Mouse (Mus musculus) heart, postnatal 36 days (tissue): ENCODE data around the gene Stk24. TPM values are rescaled to one million over a fixed set of nuclear protein-coding genes. Genes with fewer than 3 reads are reported as not detected.
"Not testable (repeated sequence)": the region's sequence is repeated elsewhere in the genome, so short reads cannot be mapped to it uniquely, and the experiment has no call there.

Experiments
- DNase-seq, 2 experiments: peaks; one replicate each; pipeline ENCODE4 v3.0.0; 2021 to 2022
- intact Hi-C: fragments of 180-260 bp; cut with DNase I; formaldehyde crosslinking; loops from one replicate; pipeline ENCODE4 v1.15.1; 2025
- total RNA-seq, 2 experiments: library from RNA; stranded (reverse); gene quantifications; 2 replicates each; pipeline ENCODE4 v1.2.3; 2021

Stk24 gene
- total RNA-seq = 10 to 100 TPM; 61.8 to 69.5 TPM

- intact Hi-C loops = loop anchor here (2.0 to 5.0 kb wide), 4 partner anchors 31 to 97 kb away; no protein-coding TSS in a partner anchor
- DNase-seq = no peak
Observed at GRCm38 (mm10) chr14:121379827-121380145, at the start of gene Stk24. Gene Stk24, minus strand, starts transcription at chr14:121380011.

- intact Hi-C loops = no loop called here
- no peak for DNase-seq
Observed at GRCm38 (mm10) chr14:121428148-121428547, 48.3 kb upstream of the Stk24 start.

GRCm38 (mm10) chr14:121426743-121427142, 46.9 kb upstream of the Stk24 start:
- intact Hi-C loops = loop anchor here (2.0 kb wide), 1 partner anchor 148 kb away; no protein-coding TSS in a partner anchor
- DNase-seq = no peak

GRCm38 (mm10) chr14:121425004-121425793, 45.4 kb upstream of the Stk24 start:
- no peak for DNase-seq
- intact Hi-C loops = no loop called here

GRCm38 (mm10) chr14:121423341-121423751, 43.5 kb upstream of the Stk24 start:
- DNase-seq = peak; percentile 27 to 50
- intact Hi-C loops = loop anchor here (2.0 kb wide), 1 partner anchor 45 kb away; no protein-coding TSS in a partner anchor

- DNase-seq = peak; percentile 48 to 66
- intact Hi-C loops = loop anchor here (2.0 kb wide), 1 partner anchor 44 kb away; no protein-coding TSS in a partner anchor
Observed at GRCm38 (mm10) chr14:121422664-121423340, 43.0 kb upstream of the Stk24 start.

- no peak for DNase-seq
- intact Hi-C loops = loop anchor here (2.0 kb wide), 1 partner anchor 43 kb away; no protein-coding TSS in a partner anchor
Observed at GRCm38 (mm10) chr14:121422000-121422399, 42.2 kb upstream of the Stk24 start.

- intact Hi-C loops = no loop called here
- no peak for DNase-seq
Observed at GRCm38 (mm10) chr14:121417594-121417993, 37.8 kb upstream of the Stk24 start.

GRCm38 (mm10) chr14:121416626-121417319, 37.0 kb upstream of the Stk24 start:
- intact Hi-C loops = no loop called here
- no peak for DNase-seq

GRCm38 (mm10) chr14:121414635-121415241, 34.9 kb upstream of the Stk24 start:
- DNase-seq = no peak
- intact Hi-C loops = no loop called here

- intact Hi-C loops, DNase-seq: not testable (repeated sequence)
Observed at GRCm38 (mm10) chr14:121413726-121414125, 33.9 kb upstream of the Stk24 start.

- intact Hi-C loops = no loop called here
- no peak for DNase-seq
Observed at GRCm38 (mm10) chr14:121408944-121409343, 29.1 kb upstream of the Stk24 start.

- no peak for DNase-seq
- intact Hi-C loops = no loop called here
Observed at GRCm38 (mm10) chr14:121406943-121407342, 27.1 kb upstream of the Stk24 start.

GRCm38 (mm10) chr14:121405546-121405945, 25.7 kb upstream of the Stk24 start:
- no peak for DNase-seq
- intact Hi-C loops = no loop called here

- intact Hi-C loops = no loop called here
- no peak for DNase-seq
Observed at GRCm38 (mm10) chr14:121405120-121405519, 25.3 kb upstream of the Stk24 start.

GRCm38 (mm10) chr14:121399676-121400075, 19.9 kb upstream of the Stk24 start:
- DNase-seq = no peak
- intact Hi-C loops = no loop called here

GRCm38 (mm10) chr14:121397471-121397870, 17.7 kb upstream of the Stk24 start:
- intact Hi-C loops = no loop called here
- DNase-seq = no peak

GRCm38 (mm10) chr14:121395125-121395524, 15.3 kb upstream of the Stk24 start:
- no peak for DNase-seq
- intact Hi-C loops = no loop called here

GRCm38 (mm10) chr14:121391927-121392326, 12.1 kb upstream of the Stk24 start:
- peak; percentile 32 to 51 for DNase-seq
- intact Hi-C loops = no loop called here

- intact Hi-C loops = no loop called here
- DNase-seq = no peak
Observed at GRCm38 (mm10) chr14:121387760-121388159, 7.9 kb upstream of the Stk24 start.

- intact Hi-C loops = no loop called here
Observed at GRCm38 (mm10) chr14:121385440-121385839, 5.6 kb upstream of the Stk24 start.

More at GRCm38 (mm10) chr14:121385440-121385839, 5.6 kb upstream of the Stk24 start:
- DNase-seq = no peak
